Mouse (Mus musculus) layer of hippocampus, postnatal 25 days (tissue): ENCODE data around the gene Aebp1. TPM values are rescaled to one million over a fixed set of nuclear protein-coding genes. Genes with fewer than 3 reads are reported as not detected.
A peak's percentile ranks its signal among the peaks of the same experiment; 100 is the strongest.

Experiments
- DNase-seq, 2 experiments: peaks; one replicate each; pipeline ENCODE4 v3.0.0; 2022; ENCODE audit warnings: mixed read lengths in 2 of 2, low spot score in 1 of 2; ENCODE audit errors: extremely low spot score in 1 of 2
- total RNA-seq, 2 experiments: library from RNA; stranded (reverse); gene quantifications; 2 replicates each; pipeline ENCODE4 v1.2.3; 2021

Gene Aebp1
- total RNA-seq, 2 experiments from 2014 or later: 6.0 to 6.1 TPM

- no peak for DNase-seq
Observed at GRCm38 (mm10) chr11:5892151-5892591, 30.4 kb downstream of the Aebp1 start.

GRCm38 (mm10) chr11:5892810-5893368 is 31.1 kb downstream of the Aebp1 start:
- DNase-seq: no peak

- DNase-seq: no peak
Observed at GRCm38 (mm10) chr11:5893807-5894206, 32.1 kb downstream of the Aebp1 start.

GRCm38 (mm10) chr11:5897230-5897629 is 35.5 kb downstream of the Aebp1 start:
- DNase-seq: no peak

- no peak for DNase-seq
Observed at GRCm38 (mm10) chr11:5897839-5898238, 36.1 kb downstream of the Aebp1 start.

- no peak for DNase-seq
Observed at GRCm38 (mm10) chr11:5898531-5898930, 36.8 kb downstream of the Aebp1 start, which contains the start of gene Myl7. Gene Myl7, minus strand, starts transcription at chr11:5898782.

- DNase-seq: no peak
Observed at GRCm38 (mm10) chr11:5899286-5899685, 37.5 kb downstream of the Aebp1 start.

GRCm38 (mm10) chr11:5901320-5901719 is 39.6 kb downstream of the Aebp1 start:
- no peak for DNase-seq

- DNase-seq: no peak
Observed at GRCm38 (mm10) chr11:5901950-5902349, 40.2 kb downstream of the Aebp1 start.

GRCm38 (mm10) chr11:5902390-5902789 is 40.6 kb downstream of the Aebp1 start:
- DNase-seq: no peak

GRCm38 (mm10) chr11:5903844-5904243 is 42.1 kb downstream of the Aebp1 start:
- DNase-seq: no peak

- DNase-seq: no peak
Observed at GRCm38 (mm10) chr11:5904357-5904756, 42.6 kb downstream of the Aebp1 start.

GRCm38 (mm10) chr11:5904871-5905270 is 43.1 kb downstream of the Aebp1 start:
- DNase-seq: no peak

GRCm38 (mm10) chr11:5905778-5906518 is 44.2 kb downstream of the Aebp1 start:
- DNase-seq: no peak

- no peak for DNase-seq
Observed at GRCm38 (mm10) chr11:5907096-5907495, 45.3 kb downstream of the Aebp1 start.

- no peak for DNase-seq
Observed at GRCm38 (mm10) chr11:5908642-5909041, 46.9 kb downstream of the Aebp1 start.

GRCm38 (mm10) chr11:5912635-5913034 is 50.9 kb downstream of the Aebp1 start:
- peak in 1 of 2 experiments; percentile 71 for DNase-seq

GRCm38 (mm10) chr11:5913256-5913655 is 51.5 kb downstream of the Aebp1 start:
- DNase-seq: no peak

GRCm38 (mm10) chr11:5913936-5914335 is 52.2 kb downstream of the Aebp1 start:
- no peak for DNase-seq

- DNase-seq: no peak
Observed at GRCm38 (mm10) chr11:5914940-5915339, 53.2 kb downstream of the Aebp1 start.

- no peak for DNase-seq
Observed at GRCm38 (mm10) chr11:5915429-5916177, 53.9 kb downstream of the Aebp1 start.
